Mouse (Mus musculus): ENCODE measurements around the gene Sipa1l3.

Gene Sipa1l3

DNA sequence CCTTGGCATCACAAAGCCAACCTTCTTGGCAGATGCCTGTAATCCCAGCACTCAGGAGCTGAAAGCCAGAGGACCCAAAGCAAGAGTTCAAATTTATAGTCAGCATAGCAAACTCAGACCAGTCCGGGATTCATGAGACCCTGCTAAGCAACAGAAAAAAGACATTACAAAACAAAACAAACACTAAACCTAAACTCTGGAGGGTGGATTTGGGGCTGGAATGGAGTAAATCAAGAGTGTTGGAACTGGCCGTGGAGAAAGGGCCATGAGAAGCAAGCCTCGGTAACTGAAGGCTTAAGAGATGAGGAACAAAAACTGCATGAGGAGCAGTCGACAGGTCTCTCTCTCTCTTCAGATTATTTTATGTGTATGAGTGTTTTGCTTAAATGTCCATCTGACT, 234.6 kb downstream of the Sipa1l3 start:
- DNase-seq (ENCODE audit: low spot score in 2 of 2) = no peak

DNA sequence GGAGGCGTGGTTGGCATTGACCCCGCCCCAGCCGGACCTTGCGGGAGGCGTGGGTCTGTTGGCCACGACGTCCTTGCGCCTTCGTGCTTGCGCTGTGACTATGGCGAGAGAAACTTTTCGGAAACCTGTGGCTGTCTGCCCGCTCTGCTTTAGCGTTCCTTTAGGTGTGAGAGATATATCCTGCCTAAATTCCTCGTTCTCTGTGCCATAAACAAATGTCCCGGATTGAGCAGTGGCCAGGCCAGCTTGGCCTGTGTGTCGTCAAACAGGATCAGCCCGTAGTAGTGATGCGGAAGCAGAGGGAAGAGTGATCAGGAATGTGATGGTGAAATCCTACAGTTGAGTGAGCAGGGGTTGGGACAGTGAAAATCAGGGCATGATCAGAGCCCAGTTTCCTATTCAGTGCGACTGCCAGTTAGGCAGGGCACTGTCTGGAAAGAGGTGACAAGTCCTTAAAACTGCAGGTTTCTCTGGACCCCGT, 236.3 kb downstream of the Sipa1l3 start:
- no peak for DNase-seq (ENCODE audit: low spot score in 2 of 2)

DNA sequence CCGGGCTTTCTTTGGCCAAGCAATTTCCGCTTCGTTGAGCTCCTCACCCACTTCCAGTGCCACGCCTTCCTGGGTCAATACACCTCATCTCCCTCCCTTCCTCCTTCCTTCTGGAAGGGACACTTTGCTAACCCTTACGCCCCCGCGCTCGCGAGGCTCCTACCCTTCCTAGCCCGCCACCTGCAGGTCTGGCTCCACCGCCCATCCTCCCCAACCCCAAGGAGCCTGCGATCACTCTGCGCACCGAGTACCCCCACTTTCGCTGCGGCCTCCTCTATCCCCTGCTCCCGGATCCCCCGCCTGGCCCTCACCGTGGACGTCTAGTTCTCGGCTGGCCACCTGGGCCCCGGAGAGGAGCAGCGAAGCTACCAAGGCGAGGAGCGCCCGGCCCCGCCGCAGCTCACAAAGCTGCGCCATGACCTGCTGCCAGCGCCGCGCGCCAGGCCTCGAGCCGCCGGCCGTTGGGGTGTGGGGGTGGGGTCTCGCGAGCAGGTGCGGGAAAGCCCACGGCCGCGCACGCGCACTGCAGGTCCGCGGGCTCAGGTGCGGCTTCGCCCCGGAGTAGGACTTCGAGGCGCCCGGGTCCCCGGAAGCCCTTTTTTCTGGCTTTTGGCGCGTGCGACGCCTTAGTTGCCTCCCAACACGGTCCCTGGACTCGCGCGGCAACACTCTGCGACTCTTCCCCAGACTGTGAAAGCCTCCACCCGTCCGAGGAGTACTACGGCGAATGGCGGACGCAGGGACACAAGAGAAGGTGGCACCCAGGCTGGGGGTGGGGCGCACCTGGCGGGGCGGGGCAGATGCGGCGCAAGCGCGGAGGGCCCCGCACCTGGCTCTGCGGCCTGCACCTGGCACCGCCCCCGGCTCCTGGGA, 237.0 kb downstream of the Sipa1l3 start, which contains the start of gene Spint2:
TSS of gene Spint2 (minus strand) at position 712 of the 873 bp plus-strand sequence.
- DNase-seq (ENCODE audit: low spot score in 2 of 2) = peak; percentile 31 to 50

DNA sequence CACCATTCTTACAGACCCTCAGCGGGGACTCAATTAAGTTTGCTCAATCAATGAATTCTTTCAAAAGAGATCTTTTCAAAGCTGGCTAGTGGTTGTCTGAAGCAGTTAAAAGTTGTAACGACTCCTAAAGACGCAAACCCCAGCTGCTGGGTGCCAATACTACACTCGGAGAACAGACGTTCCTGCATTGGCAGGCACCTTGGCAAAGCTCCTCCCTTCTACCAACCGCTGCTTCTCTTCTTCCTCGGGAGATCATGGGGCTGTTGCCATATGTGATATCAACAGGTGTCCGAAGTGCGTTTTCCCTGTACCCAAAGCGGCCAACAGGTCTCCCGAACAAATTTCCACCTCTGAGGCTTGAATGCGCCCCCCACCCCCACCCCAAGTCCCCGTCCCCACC, 237.6 kb downstream of the Sipa1l3 start:
- no peak for DNase-seq (ENCODE audit: low spot score in 2 of 2)

DNA sequence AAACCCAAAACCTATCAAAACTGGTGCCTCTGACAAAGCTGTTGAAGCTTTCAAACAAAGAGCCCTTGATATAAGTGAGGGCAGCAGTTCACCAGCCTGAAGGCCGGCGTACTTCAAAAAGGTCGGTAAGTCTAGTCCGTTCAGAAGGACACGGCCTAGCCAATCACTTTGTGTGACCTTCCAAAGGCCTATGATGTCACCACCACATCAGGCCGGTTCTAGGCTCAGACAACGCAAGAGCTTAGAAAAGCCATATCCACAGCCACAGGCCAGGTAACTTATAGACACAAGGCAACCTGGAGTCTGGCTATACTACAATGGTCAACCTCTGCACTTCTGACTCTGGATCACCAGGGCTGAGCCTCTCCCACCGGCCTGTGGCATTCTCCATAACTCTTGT, 238.5 kb downstream of the Sipa1l3 start:
- no peak for DNase-seq (ENCODE audit: low spot score in 2 of 2)

DNA sequence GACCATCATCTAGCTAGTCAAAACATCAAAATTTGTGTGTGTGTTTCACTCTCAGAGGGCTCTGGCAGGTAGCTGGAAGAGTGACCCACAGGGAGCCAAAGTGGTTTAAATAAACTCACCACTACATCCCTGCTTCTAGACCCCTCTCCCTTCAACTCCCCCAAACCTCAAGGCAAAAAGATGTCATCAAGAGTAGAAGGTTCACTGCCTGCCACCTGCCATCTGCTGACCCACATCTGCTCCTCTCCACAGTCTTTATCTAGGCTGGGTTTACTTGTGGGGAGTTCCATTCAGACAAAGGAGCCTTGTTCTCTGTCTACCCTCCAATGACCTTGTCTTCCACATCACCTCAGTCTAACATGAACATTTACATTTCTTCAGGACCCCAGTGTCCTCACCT, 239.2 kb downstream of the Sipa1l3 start:
- no peak for DNase-seq (ENCODE audit: low spot score in 2 of 2)

DNA sequence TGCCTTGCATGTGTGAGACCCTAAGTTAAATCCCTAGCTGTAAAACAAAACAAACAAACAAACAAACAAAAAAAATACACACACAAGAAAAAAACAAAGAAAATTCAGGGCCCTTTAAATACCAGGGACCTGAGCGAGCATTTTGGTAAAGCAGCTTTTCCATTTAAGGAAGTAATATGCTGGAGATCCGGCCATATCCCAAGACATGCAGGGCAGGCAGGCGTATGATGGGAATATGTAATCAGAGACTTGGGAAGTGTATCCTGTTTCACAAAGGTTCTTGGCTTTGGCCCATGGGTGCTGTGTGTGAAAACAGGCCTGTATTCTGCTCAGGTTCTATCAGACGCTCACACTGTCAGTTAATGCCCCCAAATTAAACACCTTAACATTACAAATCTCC, 240.9 kb downstream of the Sipa1l3 start:
- DNase-seq (ENCODE audit: low spot score in 2 of 2) = no peak

DNA sequence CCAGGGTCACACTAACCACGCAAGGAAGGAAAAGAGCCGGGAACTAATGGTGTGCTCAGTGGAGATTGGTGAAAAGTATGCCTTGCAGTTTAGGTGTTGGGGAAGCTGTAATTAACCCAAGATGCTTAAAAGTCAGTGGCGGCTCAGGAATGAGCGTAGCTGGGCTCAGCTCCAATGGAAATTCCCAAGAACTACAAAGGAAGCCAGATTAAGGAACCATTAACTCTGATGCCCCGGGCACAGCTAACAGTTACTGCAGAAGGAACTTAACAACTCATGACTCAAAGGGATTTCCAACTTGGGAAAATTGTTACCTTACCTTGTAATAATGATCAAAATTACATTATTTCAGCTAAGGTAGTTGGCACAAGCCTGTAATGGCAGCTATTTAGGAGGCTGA, 241.7 kb downstream of the Sipa1l3 start:
- DNase-seq (ENCODE audit: low spot score in 2 of 2) = no peak

DNA sequence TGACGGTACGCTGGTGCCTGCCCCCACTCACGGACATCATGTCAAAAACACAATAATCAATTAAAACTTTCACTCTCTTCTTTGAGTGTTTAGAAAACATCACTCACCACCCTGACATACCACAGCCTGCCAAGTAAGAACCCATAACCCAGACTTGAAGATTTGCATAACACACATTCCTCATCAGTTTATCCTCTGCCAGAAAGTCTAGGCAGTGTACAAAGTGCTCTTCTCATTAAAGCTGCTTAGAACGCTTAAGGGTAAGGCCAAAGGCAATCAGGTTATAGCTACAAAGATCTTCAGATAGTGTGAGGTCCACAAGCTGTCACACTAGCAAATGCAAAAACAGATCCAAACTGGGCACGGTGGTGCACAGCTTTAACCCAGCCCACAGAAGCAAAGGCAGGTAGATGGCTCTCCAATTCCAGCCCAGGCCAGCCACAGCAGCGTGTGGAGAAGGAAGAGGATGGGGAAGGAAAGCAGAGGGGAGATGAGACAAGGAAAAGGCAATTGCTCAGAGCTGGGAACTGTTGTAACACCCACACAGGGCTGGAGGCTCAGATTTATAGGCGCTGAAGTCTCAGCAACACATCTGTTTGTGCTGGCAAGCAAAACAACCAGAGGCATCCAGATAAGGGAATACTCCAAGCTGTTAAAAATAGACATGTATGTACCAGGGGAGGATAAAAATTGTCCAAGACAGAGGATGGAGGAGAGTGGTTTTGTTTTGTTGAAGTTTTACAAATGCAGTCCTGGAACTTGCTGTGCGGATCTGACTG, 246.6 kb downstream of the Sipa1l3 start:
- DNase-seq (ENCODE audit: low spot score in 2 of 2) = no peak

DNA sequence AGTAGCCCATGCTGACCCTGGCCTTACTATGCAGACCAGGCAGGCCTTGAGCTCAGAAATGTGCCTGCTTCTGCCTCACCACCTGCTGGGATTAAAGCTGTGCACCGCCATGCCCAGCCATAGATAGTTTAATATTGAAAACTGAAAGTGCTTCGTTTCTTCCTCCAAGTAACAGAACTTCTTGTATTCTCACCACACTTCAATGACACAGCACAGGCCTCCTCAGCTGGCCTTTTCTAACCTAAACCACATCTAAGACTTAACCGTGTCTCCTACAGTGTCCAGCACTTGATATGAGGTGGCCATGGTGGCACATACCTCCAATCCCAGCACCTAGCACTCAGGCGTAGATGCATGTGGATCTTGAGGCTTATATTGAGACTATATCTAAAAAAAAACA, 248.0 kb downstream of the Sipa1l3 start:
- no peak for DNase-seq (ENCODE audit: low spot score in 2 of 2)
